Mouse (Mus musculus) embryonic fibroblast, embryonic 13.5 days (primary cell): ENCODE data around the gene Scarb1.

ENCODE experiments used
- CTCF ChIP-seq: IDR thresholded peaks from 2 replicates; pipeline ENCODE4 v1.5.1; 2011; ENCODE audit warnings: mild to moderate bottlenecking, control low read depth, low read length, moderate library complexity, borderline replicate concordance; ENCODE audit not compliant: insufficient read depth
- POLR2A ChIP-seq: IDR thresholded peaks from 2 replicates; pipeline ENCODE4 v1.6.1; 2011; ENCODE audit warnings: low read depth, mild to moderate bottlenecking, control low read depth, low read length, moderate library complexity

- no peak for TF ChIP-seq CTCF
- TF ChIP-seq POLR2A = no peak
These were observed 71.1 kb downstream of the Scarb1 start for GRCm38 (mm10) chr5:125269836-125270235.
